Mouse (Mus musculus) heart, embryonic 10.5 days (tissue): ENCODE results near the gene Pla2g5. TPM values are rescaled to one million over a fixed set of nuclear protein-coding genes. Genes with fewer than 3 reads are reported as not detected.

Experiments
- DNase-seq: peaks from one replicate; pipeline ENCODE4 v3.0.0-alpha.2; 2017; ENCODE audit warnings: low spot score
- H3K27ac ChIP-seq: fragments of 300-500 bp; sonication (generic); 2 replicates; pipeline ENCODE4 v1.5.1; 2016; ENCODE audit warnings: mild to moderate bottlenecking
- H3K27me3 ChIP-seq: fragments of 300-500 bp; sonication (generic); 2 replicates; pipeline ENCODE4 v1.6.1; 2016; ENCODE audit warnings: mild to moderate bottlenecking; ENCODE audit not compliant: poor library complexity, insufficient read depth, severe bottlenecking
- H3K36me3 ChIP-seq: fragments of 300-500 bp; sonication (generic); 2 replicates; pipeline ENCODE4 v1.6.1; 2016; ENCODE audit warnings: mild to moderate bottlenecking, moderate library complexity
- H3K4me1 ChIP-seq: fragments of 300-500 bp; sonication (generic); 2 replicates; pipeline ENCODE4 v1.6.1; 2016; ENCODE audit warnings: mild to moderate bottlenecking
- H3K4me3 ChIP-seq: fragments of 300-500 bp; sonication (generic); 2 replicates; pipeline ENCODE4 v1.5.1; 2016; ENCODE audit warnings: mild to moderate bottlenecking, moderate library complexity
- H3K9me3 ChIP-seq: fragments of 300-500 bp; sonication (generic); 2 replicates; pipeline ENCODE4 v1.6.1; 2016; ENCODE audit warnings: mild to moderate bottlenecking, moderate library complexity
- WGBS: fragments of 180-500 bp; shearing (Covaris S2); methylation state at CpG from one replicate; pipeline ENCODE4 v1.1.7; 2016; 5-methylcytosine and 5-hydroxymethylcytosine counted together
- polyA plus RNA-seq: library from polyadenylated mRNA; unstranded; fragments of >200 nt; fragmentation: Nextera tagmentation; extraction: Ambion mirVana; gene quantifications from 2 replicates; pipeline ENCODE4 v1.2.1, GENCODE M21; 2016

The Pla2g5 gene
- polyA plus RNA-seq, 1 experiment from 2014 or later: 2.1 TPM

- Histone ChIP-seq H3K27ac (no peak overlapping the region), H3K4me1 (no peaks in the 10 kb centered on the region), H3K36me3 (no peaks in the 10 kb centered on the region), H3K4me3 (no peak overlapping the region), H3K9me3 (no peaks in the 10 kb centered on the region), H3K27me3 (peaks cover 17% of the 10 kb centered on the region)
- DNase-seq: no peak
- WGBS: 52% methylated on average over 4 of the region's 4 CpGs
Observed at GRCm38 (mm10) chr4:138785721-138786120, 77.6 kb downstream of the Pla2g5 start.

GRCm38 (mm10) chr4:138782098-138782497 lies 81.2 kb downstream of the Pla2g5 start:
- no peak overlapping the region for H3K4me3 ChIP-seq
- H3K27me3 ChIP-seq: peaks cover 35% of the 10 kb centered on the region
- no peaks in the 10 kb centered on the region for H3K36me3 ChIP-seq
- DNase-seq: no peak
- no peak overlapping the region for H3K27ac ChIP-seq
- H3K4me1 ChIP-seq: peaks cover 6% of the 10 kb centered on the region; the same call in 1 of the 2 replicates
- 86% methylated on average over 6 of the region's 6 CpGs for WGBS
- no peaks in the 10 kb centered on the region for H3K9me3 ChIP-seq

- Histone ChIP-seq H3K4me1 (peaks cover 6% of the 10 kb centered on the region; the same call in 1 of the 2 replicates), H3K27ac (no peak overlapping the region), H3K4me3 (no peak overlapping the region), H3K36me3 (no peaks in the 10 kb centered on the region), H3K9me3 (no peaks in the 10 kb centered on the region), H3K27me3 (peaks cover 44% of the 10 kb centered on the region)
- no peak for DNase-seq
- WGBS: 79% methylated on average over 5 of the region's 5 CpGs
Observed at GRCm38 (mm10) chr4:138780300-138780699, 83.0 kb downstream of the Pla2g5 start.

- Histone ChIP-seq H3K27ac (no peak overlapping the region), H3K4me1 (peaks cover 6% of the 10 kb centered on the region; the same call in 1 of the 2 replicates), H3K36me3 (no peaks in the 10 kb centered on the region), H3K27me3 (peaks cover 45% of the 10 kb centered on the region), H3K4me3 (no peak overlapping the region), H3K9me3 (no peaks in the 10 kb centered on the region)
- WGBS: 42% methylated on average over 20 of the region's 20 CpGs
- DNase-seq: no peak
Observed at GRCm38 (mm10) chr4:138777417-138778407, 85.6 kb downstream of the Pla2g5 start.

- Histone ChIP-seq H3K4me1 (peaks cover 6% of the 10 kb centered on the region; the same call in 1 of the 2 replicates), H3K27me3 (peaks cover 56% of the 10 kb centered on the region), H3K27ac (no peak within 1 kb of the TSS), H3K9me3 (no peaks in the 10 kb centered on the region), H3K36me3 (no peaks in the 10 kb centered on the region), H3K4me3 (no peak within 1 kb of the TSS)
- no peak for DNase-seq
- WGBS: 80% methylated on average over 6 of the region's 6 CpGs
Observed at GRCm38 (mm10) chr4:138775435-138775834, 87.8 kb downstream of the Pla2g5 start, which contains the start of gene Pla2g2d. TSS of gene Pla2g2d (plus strand) at chr4:138775735.

- H3K27ac ChIP-seq: no peak overlapping the region
- WGBS: 64% methylated on average over 5 of the region's 5 CpGs
Observed at GRCm38 (mm10) chr4:138772386-138772785, 90.9 kb downstream of the Pla2g5 start.

GRCm38 (mm10) chr4:138771970-138772369 lies 91.3 kb downstream of the Pla2g5 start:
- Histone ChIP-seq H3K4me1 (no peaks in the 10 kb centered on the region), H3K27me3 (peaks cover 38% of the 10 kb centered on the region; the same call in 1 of the 2 replicates), H3K27ac (no peak overlapping the region), H3K9me3 (no peaks in the 10 kb centered on the region), H3K4me3 (no peak overlapping the region), H3K36me3 (no peaks in the 10 kb centered on the region)
- WGBS: 80% methylated on average over 10 of the region's 10 CpGs
- no peak for DNase-seq

More at GRCm38 (mm10) chr4:138772386-138772785, 90.9 kb downstream of the Pla2g5 start:
- no peak for DNase-seq
- Histone ChIP-seq H3K4me1 (no peaks in the 10 kb centered on the region), H3K4me3 (no peak overlapping the region), H3K36me3 (no peaks in the 10 kb centered on the region), H3K9me3 (no peaks in the 10 kb centered on the region), H3K27me3 (peaks cover 38% of the 10 kb centered on the region; the same call in 1 of the 2 replicates)

GRCm38 (mm10) chr4:138762266-138762665 lies 101.0 kb downstream of the Pla2g5 start:
- no peaks in the 10 kb centered on the region for H3K36me3 ChIP-seq
- WGBS: 64% methylated on average over 9 of the region's 9 CpGs
- peaks cover 7% of the 10 kb centered on the region; the same call in 1 of the 2 replicates for H3K4me1 ChIP-seq
- H3K27me3 ChIP-seq: peaks cover 3% of the 10 kb centered on the region; the same call in 1 of the 2 replicates
- no peak for DNase-seq
- no peak overlapping the region for H3K27ac ChIP-seq
- H3K4me3 ChIP-seq: no peak overlapping the region
- no peaks in the 10 kb centered on the region for H3K9me3 ChIP-seq

- WGBS: 80% methylated on average over 8 of the region's 8 CpGs
- Histone ChIP-seq H3K4me1 (peaks cover 26% of the 10 kb centered on the region), H3K36me3 (no peaks in the 10 kb centered on the region), H3K4me3 (no peak within 1 kb of the TSS), H3K9me3 (peaks cover 4% of the 10 kb centered on the region; the same call in 1 of the 2 replicates), H3K27me3 (no peaks in the 10 kb centered on the region; the same call in 1 of the 2 replicates), H3K27ac (no peak within 1 kb of the TSS)
- DNase-seq: no peak
Observed at GRCm38 (mm10) chr4:138757416-138757815, 105.9 kb downstream of the Pla2g5 start, which contains the start of gene Pla2g2f. TSS of gene Pla2g2f (minus strand) at chr4:138757626.

- Histone ChIP-seq H3K27me3 (peaks cover 6% of the 10 kb centered on the region; the same call in 1 of the 2 replicates), H3K9me3 (peaks cover 4% of the 10 kb centered on the region; the same call in 1 of the 2 replicates), H3K27ac (no peak overlapping the region), H3K4me1 (peaks cover 26% of the 10 kb centered on the region), H3K36me3 (no peaks in the 10 kb centered on the region), H3K4me3 (no peak overlapping the region)
- WGBS: 81% methylated on average over 11 of the region's 11 CpGs
- no peak for DNase-seq
Observed at GRCm38 (mm10) chr4:138755983-138756382, 107.3 kb downstream of the Pla2g5 start.

- Histone ChIP-seq H3K36me3 (no peaks in the 10 kb centered on the region), H3K4me1 (peaks cover 26% of the 10 kb centered on the region), H3K9me3 (peaks cover 4% of the 10 kb centered on the region; the same call in 1 of the 2 replicates), H3K27me3 (peaks cover 12% of the 10 kb centered on the region; the same call in 1 of the 2 replicates), H3K4me3 (no peak overlapping the region), H3K27ac (peak overlapping the region; percentile 19; the same call in 1 of the 2 replicates)
- no peak for DNase-seq
- 67% methylated on average over 4 of the region's 4 CpGs for WGBS
Observed at GRCm38 (mm10) chr4:138755439-138755838, 107.8 kb downstream of the Pla2g5 start.

GRCm38 (mm10) chr4:138754432-138754831 lies 108.8 kb downstream of the Pla2g5 start:
- 50% methylated on average over 9 of the region's 9 CpGs for WGBS
- H3K27me3 ChIP-seq: peaks cover 17% of the 10 kb centered on the region; the same call in 1 of the 2 replicates
- peaks cover 26% of the 10 kb centered on the region for H3K4me1 ChIP-seq
- peaks cover 4% of the 10 kb centered on the region; the same call in 1 of the 2 replicates for H3K9me3 ChIP-seq
- no peak overlapping the region for H3K4me3 ChIP-seq
- no peak for DNase-seq
- H3K27ac ChIP-seq: no peak overlapping the region
- H3K36me3 ChIP-seq: no peaks in the 10 kb centered on the region

- peaks cover 19% of the 10 kb centered on the region for H3K4me1 ChIP-seq
- H3K9me3 ChIP-seq: peaks cover 4% of the 10 kb centered on the region; the same call in 1 of the 2 replicates
- H3K36me3 ChIP-seq: no peaks in the 10 kb centered on the region
- H3K27ac ChIP-seq: no peak overlapping the region
- H3K27me3 ChIP-seq: peaks cover 24% of the 10 kb centered on the region; the same call in 1 of the 2 replicates
- WGBS: 77% methylated on average over 3 of the region's 3 CpGs
- no peak overlapping the region for H3K4me3 ChIP-seq
- DNase-seq: no peak
Observed at GRCm38 (mm10) chr4:138753608-138754007, 109.7 kb downstream of the Pla2g5 start.
